Mouse (Mus musculus) cerebellum, adult 2 months (tissue): ENCODE data around the gene Fam45a.

Experiments
- CTCF ChIP-seq: fragments of 200-500 bp; IDR thresholded peaks from 2 replicates; pipeline ENCODE4 v1.5.1; 2011; ENCODE audit warnings: low read depth, mild to moderate bottlenecking, control low read depth, low read length, moderate library complexity, borderline replicate concordance; ENCODE audit not compliant: insufficient read depth
- POLR2A ChIP-seq: fragments of 200-500 bp; IDR thresholded peaks from 2 replicates; pipeline ENCODE4 v1.6.1; 2011; ENCODE audit warnings: low read length, control low read depth, borderline replicate concordance; ENCODE audit not compliant: insufficient read depth

GRCm38 (mm10) chr19:60784712-60785111 lies 26.7 kb upstream of the Fam45a start:
- TF ChIP-seq CTCF (no peak), POLR2A (no peak)
